Mouse (Mus musculus) spleen, adult 2 months (tissue): ENCODE data around the gene Notch2.

Experiments used
- CTCF ChIP-seq: fragments of 200-500 bp; IDR thresholded peaks from 2 replicates; pipeline ENCODE4 v1.5.1; 2011; ENCODE audit warnings: mild to moderate bottlenecking, inconsistent platforms; ENCODE audit not compliant: insufficient read depth, insufficient read length, insufficient replicate concordance; ENCODE audit errors: extremely low read depth
- POLR2A ChIP-seq: fragments of 200-500 bp; IDR thresholded peaks from 2 replicates; pipeline ENCODE4 v1.6.1; 2011; ENCODE audit warnings: low read depth, low read length, inconsistent platforms

DNA sequence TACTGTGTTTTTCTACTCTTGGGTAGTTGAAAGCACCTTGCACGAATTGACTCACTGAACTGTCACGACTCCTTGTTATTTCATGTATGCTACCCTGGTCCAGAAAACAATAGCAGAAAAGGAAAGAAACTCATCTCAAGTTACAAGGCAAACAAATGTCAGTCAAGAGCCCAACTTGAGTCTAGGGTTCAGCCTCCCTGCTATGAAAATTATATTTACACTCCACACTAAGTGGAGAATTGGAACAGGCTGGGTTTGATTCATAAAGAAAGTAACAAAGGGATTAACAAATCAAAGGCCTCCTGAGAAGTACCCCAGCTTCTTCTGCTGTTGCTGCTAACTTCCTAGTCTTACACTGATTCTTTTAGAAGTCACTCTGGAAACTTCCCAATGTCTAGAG is 40.0 kb upstream of the Notch2 start:
- TF ChIP-seq CTCF (no peak), POLR2A (no peak)
